Mouse (Mus musculus): Measurements from ENCODE around the gene Thbs1.

Thbs1 gene

GRCm38 (mm10) chr2:118111488-118112131 is at the start of gene Thbs1:
TSS of gene Thbs1 (plus strand) at chr2:118111876.
- DNase-seq (ENCODE audit: low read depth) = peak; percentile 97

GRCm38 (mm10) chr2:118064121-118064764 is 47.4 kb upstream of the Thbs1 start:
- DNase-seq (ENCODE audit: low read depth) = no peak

GRCm38 (mm10) chr2:118066065-118066770 is 45.5 kb upstream of the Thbs1 start:
- DNase-seq (ENCODE audit: low read depth) = no peak

GRCm38 (mm10) chr2:118069975-118070374 is 41.7 kb upstream of the Thbs1 start:
- no peak for DNase-seq (ENCODE audit: low read depth)

- no peak for DNase-seq (ENCODE audit: low read depth)
Measured at GRCm38 (mm10) chr2:118072811-118073372, 38.8 kb upstream of the Thbs1 start.

GRCm38 (mm10) chr2:118074030-118074429 is 37.6 kb upstream of the Thbs1 start:
- no peak for DNase-seq (ENCODE audit: low read depth)

- no peak for DNase-seq (ENCODE audit: low read depth)
Measured at GRCm38 (mm10) chr2:118075165-118075564, 36.5 kb upstream of the Thbs1 start.

- DNase-seq (ENCODE audit: low read depth) = peak; percentile 95
Measured at GRCm38 (mm10) chr2:118079131-118079530, 32.5 kb upstream of the Thbs1 start.

- no peak for DNase-seq (ENCODE audit: low read depth)
Measured at GRCm38 (mm10) chr2:118081581-118081980, 30.1 kb upstream of the Thbs1 start.

GRCm38 (mm10) chr2:118083652-118084051 is 28.0 kb upstream of the Thbs1 start:
- DNase-seq (ENCODE audit: low read depth) = no peak

- peak; percentile 40 for DNase-seq (ENCODE audit: low read depth)
Measured at GRCm38 (mm10) chr2:118084693-118085092, 27.0 kb upstream of the Thbs1 start.

GRCm38 (mm10) chr2:118085647-118086046 is 26.0 kb upstream of the Thbs1 start:
- no peak for DNase-seq (ENCODE audit: low read depth)

GRCm38 (mm10) chr2:118087044-118087726 is 24.5 kb upstream of the Thbs1 start:
- no peak for DNase-seq (ENCODE audit: low read depth)

- DNase-seq (ENCODE audit: low read depth) = peak; percentile 75
Measured at GRCm38 (mm10) chr2:118091226-118091625, 20.4 kb upstream of the Thbs1 start.

- no peak for DNase-seq (ENCODE audit: low read depth)
Measured at GRCm38 (mm10) chr2:118099104-118099503, 12.6 kb upstream of the Thbs1 start.

- DNase-seq (ENCODE audit: low read depth) = peak; percentile 57
Measured at GRCm38 (mm10) chr2:118102169-118102568, 9.5 kb upstream of the Thbs1 start.

GRCm38 (mm10) chr2:118110225-118110915 is 1.3 kb upstream of the Thbs1 start:
- peak; percentile 85 for DNase-seq (ENCODE audit: low read depth)

- peak; percentile 97 for DNase-seq (ENCODE audit: low read depth)
Measured at GRCm38 (mm10) chr2:118111116-118111487, 574 bp upstream of the Thbs1 start.

GRCm38 (mm10) chr2:118112438-118112837 is 762 bp downstream of the Thbs1 start:
- DNase-seq (ENCODE audit: low read depth) = peak; percentile 43

GRCm38 (mm10) chr2:118112846-118113479 is 1.3 kb downstream of the Thbs1 start:
- peak; percentile 62 for DNase-seq (ENCODE audit: low read depth)
